Mouse (Mus musculus): ENCODE data around the gene Snx29.

Gene Snx29

DNA sequence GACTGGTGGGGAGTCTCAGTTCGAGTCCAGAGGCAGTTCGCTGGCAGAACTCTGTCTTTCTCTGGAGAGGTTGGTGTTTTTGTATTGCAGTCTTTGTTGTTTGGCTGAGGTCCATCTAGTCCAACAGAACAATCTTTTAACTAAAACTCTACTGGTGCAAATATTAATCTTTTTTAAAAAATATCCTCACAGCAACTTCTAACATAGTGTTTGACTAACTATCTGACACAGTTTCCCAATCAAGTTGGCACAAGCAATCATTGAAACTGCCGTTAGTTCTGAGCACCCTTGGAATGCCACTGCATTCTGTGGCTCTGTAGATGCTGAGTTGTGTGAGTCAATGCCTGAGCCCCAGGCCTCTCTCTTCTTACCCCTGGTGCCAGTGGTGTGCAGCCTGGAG lies 82.5 kb downstream of the Snx29 start:
- no peak for ATAC-seq (ENCODE audit: insufficient number of reproducible peaks, low FRiP score, low TSS enrichment)

DNA sequence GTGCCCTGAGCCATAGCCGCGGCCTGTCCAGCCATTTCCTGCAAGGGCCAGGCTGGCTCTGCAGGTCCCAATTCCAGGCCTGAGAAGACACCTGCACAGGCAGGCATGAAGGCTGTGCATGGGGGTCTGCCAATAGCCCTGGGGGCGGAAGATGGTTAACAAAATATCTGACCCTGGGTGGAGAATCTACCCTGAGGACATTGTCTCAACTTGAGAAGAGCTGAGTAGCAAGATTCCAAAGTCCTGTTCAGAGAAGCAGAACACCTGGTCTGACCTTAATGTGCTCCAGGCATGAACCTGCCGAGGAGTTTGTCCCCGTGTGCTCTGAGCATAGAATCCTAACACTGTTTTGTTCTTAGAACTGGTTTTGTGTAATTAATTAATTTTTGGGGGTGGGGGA lies 83.5 kb downstream of the Snx29 start:
- no peak for ATAC-seq (ENCODE audit: insufficient number of reproducible peaks, low FRiP score, low TSS enrichment)

DNA sequence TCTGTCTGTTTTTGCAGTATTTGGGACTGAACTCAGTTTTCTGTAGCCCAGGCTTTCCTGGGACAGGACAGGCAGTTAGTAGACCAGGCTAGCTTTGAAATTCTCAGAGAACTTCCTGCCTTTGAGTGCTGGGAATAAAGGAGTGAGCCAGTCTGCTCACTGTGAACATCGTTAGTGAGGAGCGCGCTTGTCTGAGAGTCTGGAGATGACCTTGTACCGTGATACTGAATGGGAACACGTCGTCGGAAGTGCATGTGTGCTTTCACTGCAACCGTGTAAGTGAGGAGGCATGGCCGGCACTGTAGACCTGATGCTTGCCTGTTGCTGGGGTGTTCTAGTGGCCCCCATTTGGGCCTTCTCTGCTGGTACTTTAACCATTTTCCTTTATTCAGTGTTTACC lies 83.9 kb downstream of the Snx29 start:
- no peak for ATAC-seq (ENCODE audit: insufficient number of reproducible peaks, low FRiP score, low TSS enrichment)

DNA sequence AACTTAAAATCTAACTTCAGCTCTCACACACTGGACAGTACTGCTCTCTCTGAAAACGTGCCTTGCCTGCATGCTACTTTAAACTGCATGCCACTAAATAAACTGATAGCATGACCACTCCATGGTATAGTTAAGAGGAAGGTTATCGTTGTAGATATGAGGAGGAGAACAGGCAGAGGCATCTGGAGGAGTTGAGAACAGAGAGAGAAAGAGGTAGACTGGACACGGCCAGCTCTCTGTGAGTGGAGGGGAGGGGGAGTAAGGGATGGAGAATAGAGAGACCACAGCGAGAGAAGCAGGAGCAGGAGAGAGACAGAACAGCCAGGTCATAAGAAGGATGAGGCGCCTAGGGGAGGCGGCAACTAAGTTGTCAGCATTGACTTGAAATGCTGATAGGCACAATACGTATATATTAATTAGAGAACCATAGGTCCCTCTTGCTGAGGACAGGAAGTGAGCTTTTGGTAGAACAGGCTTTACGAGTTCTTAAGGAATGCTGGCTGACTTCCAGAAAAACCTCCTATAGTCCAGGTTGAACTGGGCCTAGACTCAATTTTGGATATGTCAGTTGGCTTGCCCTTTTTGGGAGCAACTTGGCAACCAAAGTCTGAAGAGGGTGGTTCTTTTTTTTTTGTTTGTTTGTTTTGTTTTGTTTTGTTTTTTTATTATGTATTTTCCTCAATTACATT lies 85.4 kb downstream of the Snx29 start:
- ATAC-seq (ENCODE audit: insufficient number of reproducible peaks, low FRiP score, low TSS enrichment): no peak

DNA sequence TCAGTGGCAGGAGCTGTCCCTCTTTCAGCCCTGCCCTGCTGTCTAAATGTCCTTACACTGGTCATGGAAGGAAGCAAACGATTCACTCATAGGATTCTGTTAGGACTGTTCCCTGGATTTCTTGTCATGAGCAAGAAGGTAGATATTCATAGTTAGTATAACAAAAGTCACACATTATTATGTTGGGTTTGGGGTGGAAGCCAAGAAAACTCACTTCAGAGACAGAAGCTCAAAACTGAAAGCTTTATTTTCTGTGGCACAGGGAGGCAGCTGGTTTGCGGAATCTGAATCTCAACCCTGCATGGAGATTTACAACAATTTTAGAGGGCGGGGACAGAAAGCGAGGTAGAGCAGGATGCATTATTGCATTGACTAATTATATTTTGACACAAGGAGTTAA lies 86.0 kb downstream of the Snx29 start:
- no peak for ATAC-seq (ENCODE audit: insufficient number of reproducible peaks, low FRiP score, low TSS enrichment)

DNA sequence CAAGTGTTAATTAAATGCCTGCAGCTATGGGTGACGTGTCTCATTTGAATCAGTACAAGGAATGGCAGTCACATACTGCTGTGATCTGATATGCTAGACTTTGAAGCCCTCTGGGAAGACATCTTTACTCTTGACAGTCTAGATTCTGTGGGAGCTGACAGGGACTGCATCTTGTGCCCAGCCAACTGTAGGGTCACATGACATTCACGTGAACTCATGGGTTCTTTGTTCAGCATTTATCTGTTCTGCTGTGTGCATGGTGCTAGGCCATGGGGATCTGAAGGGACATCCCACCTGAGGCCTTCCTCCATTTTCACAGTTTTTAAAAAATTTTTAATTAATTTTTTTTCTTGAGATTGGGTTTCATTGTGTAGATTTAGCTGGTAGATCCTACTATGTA lies 91.9 kb downstream of the Snx29 start:
- ATAC-seq (ENCODE audit: insufficient number of reproducible peaks, low FRiP score, low TSS enrichment): no peak

DNA sequence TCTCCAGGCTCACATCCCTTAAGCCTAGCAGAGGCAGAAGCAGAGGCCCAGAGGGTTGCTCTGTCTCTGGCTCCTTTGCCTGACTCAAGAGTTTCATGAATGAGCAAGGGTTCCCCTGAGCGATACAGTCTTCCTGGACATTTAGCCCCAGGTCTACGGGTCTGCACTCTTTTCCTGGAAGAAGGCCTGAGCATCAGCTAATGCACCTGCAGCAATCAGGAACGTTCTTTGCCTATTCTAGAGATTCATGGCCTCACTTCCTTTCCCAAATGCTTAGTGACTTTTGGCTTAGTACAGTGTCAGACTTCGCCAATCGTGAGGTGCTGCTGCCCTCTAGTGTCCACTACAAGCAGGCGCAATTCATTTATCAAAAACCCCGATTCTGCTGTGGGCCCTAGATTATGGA lies 95.5 kb downstream of the Snx29 start:
- ATAC-seq (ENCODE audit: insufficient number of reproducible peaks, low FRiP score, low TSS enrichment): peak; percentile 54

DNA sequence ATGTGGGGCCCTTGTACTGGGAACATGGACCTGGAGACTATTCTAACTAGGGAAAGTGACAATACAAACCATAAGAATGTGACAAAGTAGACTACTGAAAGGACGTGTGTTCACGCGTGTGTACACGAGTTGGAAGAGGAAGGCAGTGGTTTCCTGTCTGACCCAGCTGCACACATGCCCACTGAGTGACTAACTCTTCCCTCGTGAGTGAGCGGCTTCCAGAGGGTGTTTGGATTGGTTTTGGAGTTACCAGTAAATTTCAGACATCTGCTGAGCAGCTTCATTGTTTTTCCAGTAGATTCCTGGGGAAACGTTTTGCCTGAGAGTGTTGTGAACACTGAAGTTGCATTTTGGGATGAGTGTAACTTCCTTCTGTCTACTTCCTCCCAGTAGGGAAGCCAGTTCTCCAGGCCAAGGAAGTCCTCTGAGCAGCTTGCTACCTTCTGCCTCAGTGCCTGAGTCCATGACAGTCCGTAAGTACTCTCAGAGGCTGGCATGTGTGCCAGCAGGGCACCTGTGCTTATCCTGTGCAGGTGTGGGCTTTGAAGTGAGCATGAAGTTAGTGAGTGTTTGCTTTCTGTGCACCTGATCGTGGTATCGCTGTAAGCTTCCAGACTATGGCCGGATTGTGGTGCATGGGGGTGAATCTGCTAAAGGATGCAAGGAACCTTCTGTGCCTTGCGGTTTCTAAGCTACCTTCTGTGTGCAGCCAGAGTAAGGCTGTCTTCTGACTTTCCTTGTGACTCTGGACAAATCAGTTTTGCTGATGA lies 97.8 kb downstream of the Snx29 start:
- no peak for ATAC-seq (ENCODE audit: insufficient number of reproducible peaks, low FRiP score, low TSS enrichment)

DNA sequence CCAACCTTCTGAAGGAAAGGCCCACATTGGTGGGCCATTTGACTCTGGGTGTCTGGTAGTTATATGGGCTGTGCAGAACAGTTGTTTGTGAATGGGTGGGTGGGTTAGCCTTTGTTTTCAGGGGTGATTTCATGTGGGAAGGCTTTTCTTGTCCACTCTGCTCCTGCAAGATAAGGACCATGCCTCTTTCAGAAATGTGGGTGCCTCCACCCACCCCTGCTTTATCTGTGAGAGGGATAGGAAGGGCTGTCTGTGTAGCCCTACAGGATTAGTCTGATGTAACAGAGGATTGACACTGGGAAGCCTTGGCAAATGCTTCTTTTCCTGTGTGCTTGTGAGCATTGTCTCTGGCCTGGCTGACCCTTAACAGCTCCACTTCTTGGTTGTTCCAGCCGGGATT lies 99.5 kb downstream of the Snx29 start:
- ATAC-seq (ENCODE audit: insufficient number of reproducible peaks, low FRiP score, low TSS enrichment): no peak

DNA sequence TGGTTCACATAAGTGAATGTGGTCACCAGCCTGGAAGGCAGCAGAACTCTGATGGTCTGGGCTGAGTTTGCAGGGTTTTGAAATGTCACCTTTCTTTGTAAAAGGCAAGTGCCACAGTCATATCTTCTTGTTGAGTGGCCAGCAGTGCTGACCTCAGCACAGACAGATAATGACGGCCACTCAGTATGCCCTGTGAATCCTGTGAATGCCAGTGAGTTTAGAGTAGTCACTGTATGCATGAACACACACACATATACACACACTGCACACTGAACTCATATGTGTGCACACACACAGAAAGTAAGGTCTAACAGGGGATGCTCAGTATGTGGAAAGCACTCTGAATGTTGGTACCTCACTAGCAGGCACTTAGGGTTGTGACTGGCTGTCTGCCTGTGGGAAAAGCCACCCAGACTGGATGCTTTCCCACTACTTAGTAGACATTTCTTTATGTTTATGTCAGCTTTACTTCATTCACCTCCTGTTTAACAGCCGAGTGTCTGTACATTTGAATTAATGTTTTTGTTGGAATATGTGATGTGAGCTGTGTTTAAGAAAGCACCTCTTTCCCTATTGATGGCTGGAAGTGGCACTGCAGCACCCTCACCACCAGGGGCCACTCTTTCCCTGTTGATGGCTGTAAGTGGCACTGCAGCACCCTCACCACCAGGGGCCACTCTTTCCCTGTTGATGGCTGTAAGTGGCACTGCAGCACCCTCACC lies 100.3 kb downstream of the Snx29 start:
- ATAC-seq (ENCODE audit: insufficient number of reproducible peaks, low FRiP score, low TSS enrichment): 0 out of 2 replicates have a peak, but pooled peaks have one; percentile 16

DNA sequence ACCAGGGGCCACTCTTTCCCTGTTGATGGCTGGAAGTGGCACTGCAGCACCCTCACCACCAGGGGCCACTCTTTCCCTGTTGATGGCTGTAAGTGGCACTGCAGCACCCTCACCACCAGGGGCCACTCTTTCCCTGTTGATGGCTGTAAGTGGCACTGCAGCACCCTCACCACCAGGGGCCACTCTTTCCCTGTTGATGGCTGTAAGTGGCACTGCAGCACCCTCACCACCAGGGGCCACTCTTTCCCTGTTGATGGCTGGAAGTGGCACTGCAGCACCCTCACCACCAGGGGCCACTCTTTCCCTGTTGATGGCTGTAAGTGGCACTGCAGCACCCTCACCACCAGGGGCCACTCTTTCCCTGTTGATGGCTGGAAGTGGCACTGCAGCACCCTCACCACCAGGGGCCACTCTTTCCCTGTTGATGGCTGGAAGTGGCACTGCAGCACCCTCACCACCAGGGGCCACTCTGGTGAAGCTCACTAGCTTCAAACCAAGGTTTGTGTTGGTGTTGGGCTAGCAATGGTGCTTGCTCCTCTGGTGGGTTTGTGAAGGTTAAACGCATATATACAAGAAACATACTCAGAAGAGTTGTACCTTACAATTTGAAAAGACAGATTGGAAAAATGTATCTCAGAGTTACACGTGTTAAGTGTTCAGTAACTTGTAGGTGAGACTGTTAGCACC lies 101.0 kb downstream of the Snx29 start:
- ATAC-seq (ENCODE audit: insufficient number of reproducible peaks, low FRiP score, low TSS enrichment): peak; percentile 72; the same call in 1 of the 2 replicates

DNA sequence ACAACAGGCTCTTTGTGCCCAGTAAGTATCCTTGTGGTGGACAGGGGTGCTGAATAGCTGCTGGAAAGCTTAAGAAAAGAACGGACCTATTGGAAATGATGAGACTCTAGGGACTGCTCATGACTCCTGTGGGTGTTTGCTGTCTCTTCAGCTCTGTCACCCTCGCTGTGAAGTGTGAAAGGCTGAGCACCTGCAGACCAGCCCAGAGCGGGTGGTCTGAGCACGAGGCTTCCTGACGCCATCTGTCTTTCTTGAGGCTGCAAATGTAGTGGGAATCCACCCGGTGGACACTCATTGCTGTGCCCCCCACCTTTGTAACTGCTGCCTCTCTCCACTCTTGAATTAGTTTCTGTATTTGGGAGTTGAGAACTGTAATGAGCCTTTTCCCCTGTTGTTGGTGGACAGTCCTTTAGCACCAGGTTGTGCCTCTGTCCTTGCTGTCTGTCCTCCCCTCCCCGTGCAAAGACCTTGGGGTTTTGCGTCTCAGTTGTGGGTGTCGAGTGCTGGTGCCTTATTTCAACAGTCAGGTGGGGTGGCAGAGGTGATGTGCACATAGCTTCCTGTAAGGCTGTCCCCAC lies 101.9 kb downstream of the Snx29 start:
- ATAC-seq (ENCODE audit: insufficient number of reproducible peaks, low FRiP score, low TSS enrichment): 0 out of 2 replicates have a peak, but pooled peaks have one; percentile 15

DNA sequence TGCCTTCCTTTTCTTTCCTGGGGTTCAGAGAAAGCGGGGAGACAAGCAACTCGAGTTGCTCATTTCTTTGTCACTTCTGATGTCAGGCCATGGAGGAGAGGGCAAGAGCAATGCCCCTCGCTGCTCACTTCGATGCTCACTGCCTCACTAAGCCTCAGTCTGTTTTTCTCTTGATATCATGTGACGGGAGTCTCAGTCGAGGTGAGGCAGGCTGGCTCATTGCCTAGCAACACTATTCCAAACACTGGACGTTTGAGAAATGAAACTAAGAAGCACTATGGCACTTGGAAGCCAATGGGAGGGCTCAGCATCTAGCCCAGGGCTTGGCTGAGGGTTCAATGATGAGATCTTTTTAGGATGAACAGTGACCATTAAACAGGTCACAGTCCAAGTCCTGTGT lies 102.6 kb downstream of the Snx29 start:
- ATAC-seq (ENCODE audit: insufficient number of reproducible peaks, low FRiP score, low TSS enrichment): no peak

DNA sequence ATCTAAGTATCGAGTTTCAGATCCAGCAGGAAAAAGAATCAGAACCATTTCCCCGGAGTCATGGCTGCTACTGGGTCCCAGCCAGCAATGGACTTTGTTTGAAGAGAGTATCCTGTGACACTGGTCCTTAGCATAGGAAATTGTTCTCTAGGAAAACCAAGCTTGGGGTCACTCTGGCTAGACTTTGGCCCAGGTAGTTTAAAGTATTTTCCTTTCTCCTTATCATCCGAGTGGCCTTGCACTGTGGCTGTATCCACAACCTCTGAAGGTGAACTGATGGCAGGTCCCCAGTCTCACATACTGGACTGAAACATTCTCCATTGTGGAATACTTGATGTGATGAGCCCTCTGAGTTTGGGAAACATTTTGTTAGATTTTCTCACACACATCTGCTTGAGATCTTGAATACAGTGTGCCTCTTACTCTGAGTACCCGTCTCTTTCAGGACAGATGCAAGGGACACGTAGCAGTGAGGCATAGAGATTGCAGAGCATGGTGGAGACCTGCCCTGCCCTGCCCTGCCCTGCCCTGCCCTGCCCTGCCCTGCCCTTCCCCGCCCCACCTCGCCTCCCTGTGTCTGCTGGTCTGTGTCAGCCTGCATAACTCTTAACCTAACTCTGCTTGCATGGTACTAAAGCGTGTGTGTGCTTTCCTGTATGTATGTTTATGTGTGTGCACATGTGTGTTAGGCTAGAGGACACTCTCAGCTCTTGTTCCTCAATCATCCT lies 104.3 kb downstream of the Snx29 start:
- ATAC-seq (ENCODE audit: insufficient number of reproducible peaks, low FRiP score, low TSS enrichment): no peak

DNA sequence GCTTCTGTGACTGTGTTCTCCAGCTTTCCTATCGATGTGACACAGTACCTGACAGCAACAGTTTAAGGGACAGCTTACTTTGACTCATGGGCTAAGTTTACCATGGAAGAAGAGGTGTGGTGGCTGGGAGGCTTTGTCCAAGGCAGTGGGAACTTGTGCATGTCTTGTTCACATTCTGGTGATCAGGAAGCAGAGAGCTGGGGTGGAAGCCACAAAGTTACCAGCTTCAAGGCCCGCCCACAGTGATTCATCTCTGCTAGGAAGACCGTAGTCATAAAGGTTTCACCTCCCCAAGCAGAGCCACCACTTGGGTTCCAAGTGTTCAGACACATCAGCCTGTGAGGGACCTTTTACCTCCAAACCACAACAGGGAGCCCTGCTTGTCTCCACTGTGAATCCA lies 107.1 kb downstream of the Snx29 start:
- ATAC-seq (ENCODE audit: insufficient number of reproducible peaks, low FRiP score, low TSS enrichment): no peak

DNA sequence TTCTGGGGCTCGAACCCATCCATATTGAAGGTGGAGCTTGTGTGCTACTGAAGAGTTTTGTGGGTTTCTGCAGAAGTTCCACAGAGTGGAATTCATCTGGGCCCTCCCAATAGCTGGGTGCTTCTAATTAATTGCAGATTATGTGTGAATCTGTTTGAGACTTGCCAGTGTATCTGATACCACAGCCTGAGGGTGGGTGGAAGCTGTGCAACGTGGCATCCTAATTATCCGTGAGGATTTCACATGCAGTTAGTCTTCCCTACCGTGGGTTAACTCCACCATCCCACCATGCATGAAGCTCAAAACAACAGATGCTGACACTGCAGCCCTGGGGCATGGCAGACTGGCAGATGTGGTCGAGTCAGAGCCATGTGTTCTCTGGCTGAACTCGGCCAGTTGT lies 107.8 kb downstream of the Snx29 start:
- no peak for ATAC-seq (ENCODE audit: insufficient number of reproducible peaks, low FRiP score, low TSS enrichment)

DNA sequence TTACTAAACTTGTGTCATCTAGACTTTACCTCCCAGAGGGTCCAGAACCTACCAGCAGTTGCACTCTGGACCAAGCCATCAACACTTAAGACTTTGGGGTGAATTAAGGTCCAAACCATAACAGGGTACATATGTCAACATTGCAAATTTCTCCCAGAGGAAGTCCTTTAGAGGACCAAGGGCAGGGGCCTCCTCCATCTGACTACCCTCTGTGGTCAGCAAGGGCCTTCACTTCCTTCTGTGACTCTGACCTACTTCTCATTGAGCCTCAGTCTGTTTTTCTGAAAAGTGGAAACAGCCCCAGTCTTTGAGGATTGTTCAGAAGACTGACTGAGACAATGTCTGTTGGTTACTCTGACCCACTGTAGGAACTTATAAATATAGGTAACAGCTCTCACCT lies 111.1 kb downstream of the Snx29 start:
- no peak for ATAC-seq (ENCODE audit: insufficient number of reproducible peaks, low FRiP score, low TSS enrichment)

DNA sequence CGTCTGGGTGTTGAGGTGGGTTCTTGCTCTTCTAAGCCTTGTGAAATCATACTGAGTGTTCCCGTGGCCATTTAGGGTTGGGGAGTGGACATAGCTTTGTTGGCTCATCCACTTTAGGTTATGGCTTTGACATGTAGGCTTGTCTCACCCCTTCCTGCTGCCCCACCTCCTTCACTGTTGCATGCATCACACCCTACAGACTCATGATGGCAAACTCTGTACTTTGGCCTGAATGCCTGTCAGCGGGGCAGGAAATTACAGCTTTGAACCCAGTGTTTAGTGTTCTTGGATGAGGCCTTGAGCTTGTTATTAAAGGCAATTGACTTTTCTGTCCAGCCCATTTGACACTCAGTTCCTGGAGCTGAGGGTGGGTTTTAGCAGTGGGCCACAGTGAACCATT lies 114.9 kb downstream of the Snx29 start:
- ATAC-seq (ENCODE audit: insufficient number of reproducible peaks, low FRiP score, low TSS enrichment): no peak

DNA sequence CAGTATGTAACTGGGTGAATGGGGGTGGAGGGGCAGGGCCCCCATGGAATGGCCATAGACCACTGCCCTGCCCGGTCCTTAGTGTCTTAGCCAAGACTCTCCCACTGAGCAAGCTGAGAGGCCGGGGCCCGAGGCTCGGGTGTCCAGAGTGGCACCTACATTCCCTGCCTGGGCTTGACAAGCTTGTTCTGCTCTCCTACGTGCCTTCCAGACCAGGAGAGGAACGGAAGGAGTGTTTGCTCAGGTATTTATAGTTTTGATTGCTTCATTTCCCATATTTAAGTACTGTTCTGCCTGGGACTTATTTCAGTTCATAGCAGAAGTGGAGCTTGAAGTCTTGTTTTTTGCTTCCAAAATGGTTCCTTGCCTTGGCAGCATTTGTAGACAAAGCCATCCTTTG lies 116.7 kb downstream of the Snx29 start:
- ATAC-seq (ENCODE audit: insufficient number of reproducible peaks, low FRiP score, low TSS enrichment): no peak

DNA sequence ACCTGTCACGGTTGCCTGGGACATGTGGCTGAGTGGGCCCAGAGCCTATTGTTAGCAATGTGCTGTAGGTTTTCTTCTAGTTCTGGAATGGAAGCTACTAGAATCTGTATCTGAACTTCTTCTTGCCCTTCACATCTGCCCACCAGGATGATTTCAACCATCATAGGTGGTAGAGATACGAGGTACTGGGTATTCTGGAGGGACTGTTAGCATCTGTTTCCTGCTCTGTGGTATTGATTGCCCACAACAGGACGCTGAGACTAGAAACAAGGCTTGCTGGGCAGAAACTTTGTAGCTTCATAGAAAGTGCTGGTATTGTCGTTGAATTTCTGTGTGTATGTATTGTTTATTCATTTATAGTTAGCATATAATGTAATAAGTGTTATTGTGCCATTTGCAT lies 118.9 kb downstream of the Snx29 start:
- no peak for ATAC-seq (ENCODE audit: insufficient number of reproducible peaks, low FRiP score, low TSS enrichment)
